Mouse (Mus musculus) cortical plate, adult 2 months (tissue): ENCODE measurements around the gene Foxj3. TPM values are rescaled to one million over a fixed set of nuclear protein-coding genes. Genes with fewer than 3 reads are reported as not detected.

Experiments used
- H3K27ac ChIP-seq: fragments of 200-500 bp; 2 replicates; pipeline ENCODE4 v1.5.1; 2012; ENCODE audit warnings: low read length, control low read depth, inconsistent platforms; ENCODE audit not compliant: insufficient read depth
- H3K4me1 ChIP-seq: fragments of 200-500 bp; 2 replicates; pipeline ENCODE4 v1.6.1; 2011; ENCODE audit warnings: low read length; ENCODE audit not compliant: control insufficient read depth, insufficient read depth
- H3K4me3 ChIP-seq: fragments of 200-500 bp; 2 replicates; pipeline ENCODE4 v1.5.1; 2011; ENCODE audit warnings: mild to moderate bottlenecking, low read length, control low read depth; ENCODE audit not compliant: insufficient read depth
- CTCF ChIP-seq: fragments of 200-500 bp; IDR thresholded peaks from 2 replicates; pipeline ENCODE4 v1.5.1; 2011; ENCODE audit warnings: mild to moderate bottlenecking, control low read depth, low read length; ENCODE audit not compliant: insufficient read depth; ENCODE audit errors: extremely low read depth
- POLR2A ChIP-seq: fragments of 200-500 bp; IDR thresholded peaks from 2 replicates; pipeline ENCODE4 v1.6.1; 2011; ENCODE audit warnings: mild to moderate bottlenecking, low read length, control low read depth; ENCODE audit not compliant: insufficient read depth; ENCODE audit errors: extremely low read depth
- polyA plus RNA-seq: library from polyadenylated mRNA; depleted of rRNA; stranded (reverse); fragments of >200 nt; gene quantifications from 2 replicates; pipeline ENCODE4 v1.2.3, GENCODE M21; 2012

Foxj3 gene
- polyA plus RNA-seq, 1 experiment, result 36.2 TPM

DNA sequence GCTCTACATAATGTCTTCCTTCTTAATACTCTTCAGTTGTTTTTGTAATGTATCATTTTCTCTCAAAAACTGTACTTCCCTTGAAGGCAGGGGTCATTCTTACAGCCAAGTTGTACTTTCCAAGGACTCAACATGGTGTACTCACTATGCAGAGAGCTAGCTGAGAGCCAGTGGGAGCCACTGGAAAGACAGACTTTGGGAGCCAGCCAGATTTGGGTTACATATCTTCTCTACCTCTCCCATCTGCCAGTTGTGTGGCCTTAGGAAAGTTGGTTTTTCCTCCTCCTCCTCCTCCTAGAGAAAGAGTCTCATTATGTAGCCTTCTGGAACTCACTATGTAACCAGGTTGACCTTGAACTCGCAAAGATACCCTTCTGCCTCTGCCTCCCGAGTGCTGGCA is 12.3 kb upstream of the Foxj3 start:
- H3K27ac ChIP-seq, result peak overlapping the region; percentile 77; the same call in 1 of the 2 replicates

DNA sequence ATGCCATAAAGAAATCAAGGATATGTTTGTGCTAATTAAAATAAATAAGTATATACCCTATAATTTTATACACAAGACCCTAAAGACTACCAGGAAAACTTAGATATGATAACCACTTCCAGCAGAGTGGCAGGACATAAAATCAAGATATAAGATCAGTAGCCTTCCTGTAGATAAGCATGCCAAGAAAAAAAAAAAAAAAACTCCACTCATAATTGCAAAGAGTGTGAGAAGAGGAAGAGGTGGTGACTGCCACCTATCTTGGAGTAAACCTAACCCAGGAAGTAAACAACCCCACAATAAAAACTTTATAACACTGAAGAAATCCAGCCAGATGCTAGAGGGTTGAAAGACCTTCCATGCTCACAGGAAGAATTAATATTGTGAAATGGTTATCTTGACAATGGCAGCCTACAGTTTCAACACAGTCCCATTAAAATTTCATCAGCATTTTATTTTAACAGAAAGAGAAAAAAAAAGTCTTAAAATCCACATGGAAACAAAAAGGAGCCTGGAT is 10.4 kb upstream of the Foxj3 start:
- H3K4me3 ChIP-seq, result no peak overlapping the region
- TF ChIP-seq CTCF (no peak), POLR2A (no peak)
- peaks cover 6% of the 10 kb centered on the region for H3K4me1 ChIP-seq
- H3K27ac ChIP-seq, result no peak overlapping the region

More for the DNA sequence above, 12.3 kb upstream of the Foxj3 start:
- no peak overlapping the region for H3K4me3 ChIP-seq
- H3K4me1 ChIP-seq, result peaks cover 6% of the 10 kb centered on the region
- no peak for TF ChIP-seq POLR2A
- TF ChIP-seq CTCF, result no peak

DNA sequence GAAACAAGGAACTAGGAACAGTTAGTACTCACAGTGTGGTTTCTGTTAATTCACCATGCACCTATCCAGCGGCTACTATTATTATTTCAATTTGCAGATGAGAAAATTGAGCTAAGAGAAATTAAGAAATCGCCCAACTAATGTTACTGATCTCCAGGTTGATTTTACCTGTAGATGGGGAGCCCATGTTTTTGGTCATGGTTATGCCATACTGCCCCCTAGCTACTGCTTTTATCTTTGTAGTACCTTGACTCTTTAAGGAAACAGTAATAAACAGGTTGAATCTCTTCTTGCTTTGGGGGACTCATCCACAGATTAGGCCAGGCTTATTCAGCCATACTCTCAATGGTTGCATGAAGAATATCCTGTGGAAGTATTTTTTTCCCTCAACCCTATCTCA is 5.0 kb upstream of the Foxj3 start:
- TF ChIP-seq CTCF, result no peak
- no peak for TF ChIP-seq POLR2A
- Histone ChIP-seq H3K4me1 (no peaks in the 10 kb centered on the region), H3K27ac (no peak overlapping the region), H3K4me3 (no peak overlapping the region)

DNA sequence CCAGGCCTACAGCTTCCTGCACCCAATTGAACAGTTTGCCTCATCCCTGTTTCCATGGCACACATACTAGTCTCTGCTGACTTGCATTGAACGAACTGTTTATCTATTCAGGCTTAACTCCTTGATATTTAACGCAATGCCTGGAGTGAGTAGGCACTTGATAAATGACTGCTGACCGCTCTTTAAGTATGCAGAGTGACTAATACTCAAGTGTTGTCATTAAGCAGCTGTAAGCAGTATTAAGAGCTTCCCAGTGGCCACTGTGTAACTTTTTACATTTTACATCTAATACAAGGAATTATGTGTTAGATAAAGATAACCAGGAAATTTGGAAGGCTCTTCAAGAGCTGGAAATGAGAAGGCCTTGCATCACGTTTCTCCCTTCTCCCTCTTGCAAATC is 1.7 kb upstream of the Foxj3 start:
- TF ChIP-seq CTCF (no peak), POLR2A (no peak)
- H3K4me3 ChIP-seq, result no peak overlapping the region
- H3K4me1 ChIP-seq, result peaks cover 3% of the 10 kb centered on the region; the same call in 1 of the 2 replicates
- no peak overlapping the region for H3K27ac ChIP-seq

DNA sequence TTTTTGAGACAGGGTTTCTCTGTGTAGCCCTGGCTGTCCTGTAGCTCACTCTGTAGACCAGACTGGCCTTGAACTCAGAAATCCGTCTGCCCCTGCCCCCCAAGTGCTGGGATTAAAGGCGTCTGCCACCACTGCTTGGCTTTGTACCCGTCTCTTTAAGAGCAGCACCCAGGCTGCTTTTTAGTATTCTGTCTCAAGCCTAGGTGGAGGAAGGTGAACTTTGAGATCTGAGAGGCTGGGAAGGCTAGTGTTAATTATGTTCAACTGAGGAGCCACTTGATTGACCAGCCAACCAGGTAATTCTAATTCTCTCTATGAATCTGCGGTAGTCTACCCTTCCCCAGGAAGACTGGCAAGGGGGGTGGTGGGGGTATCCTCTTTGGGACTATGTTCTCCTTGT is 632 bp downstream of the Foxj3 start:
- no peak overlapping the region for H3K27ac ChIP-seq
- TF ChIP-seq POLR2A, result no peak
- no peak for TF ChIP-seq CTCF
- no peak overlapping the region for H3K4me3 ChIP-seq
- H3K4me1 ChIP-seq, result peaks cover 3% of the 10 kb centered on the region; the same call in 1 of the 2 replicates

DNA sequence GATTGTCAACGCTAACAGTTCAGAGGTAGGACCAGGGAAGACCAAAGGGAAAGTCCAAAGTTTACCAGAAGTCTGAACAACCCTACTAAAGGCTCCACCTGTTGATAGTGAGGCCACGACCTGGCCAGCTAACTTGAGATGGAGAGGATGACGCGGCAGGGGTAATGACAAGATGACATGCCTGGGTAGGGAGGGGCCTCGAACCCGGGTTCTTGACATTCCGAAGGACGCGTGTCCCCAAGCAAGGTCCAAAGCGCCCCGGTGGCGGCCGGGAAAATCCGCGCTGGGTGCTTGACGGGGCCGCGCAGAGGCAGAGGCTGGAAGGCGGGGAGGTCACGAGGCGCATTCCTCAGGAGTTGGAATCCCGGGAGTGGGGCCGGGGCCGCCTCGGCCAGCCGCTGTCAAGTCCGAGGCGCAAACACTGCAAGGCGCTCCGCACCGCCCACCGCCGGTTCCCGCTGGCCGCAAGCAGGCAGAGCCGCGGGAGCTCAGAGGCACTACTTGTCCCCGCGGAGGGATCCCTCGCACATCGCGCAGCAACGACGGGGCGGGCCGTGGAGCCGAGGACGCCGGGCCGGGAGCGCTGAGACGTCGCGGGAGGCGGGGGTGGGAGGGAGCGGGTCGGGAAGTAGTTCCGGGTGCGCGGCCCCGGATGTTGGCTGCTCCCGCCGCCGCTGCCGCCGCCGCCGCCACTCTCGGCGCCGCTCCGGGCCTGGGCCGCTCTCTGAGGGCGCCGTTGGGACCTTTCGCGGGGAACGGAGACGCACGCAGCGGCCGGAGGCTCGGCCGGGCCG is 2.4 kb downstream of the Foxj3 start, which contains the start of gene Frg2f1:
TSS of gene Frg2f1 (minus strand) at position 499 of the 794 bp plus-strand sequence.
- Histone ChIP-seq H3K4me1 (peaks cover 3% of the 10 kb centered on the region; the same call in 1 of the 2 replicates), H3K27ac (peak within 1 kb of the TSS; percentile 99), H3K4me3 (peak within 1 kb of the TSS; percentile 74)
- TF ChIP-seq POLR2A (no peak), CTCF (no peak)

DNA sequence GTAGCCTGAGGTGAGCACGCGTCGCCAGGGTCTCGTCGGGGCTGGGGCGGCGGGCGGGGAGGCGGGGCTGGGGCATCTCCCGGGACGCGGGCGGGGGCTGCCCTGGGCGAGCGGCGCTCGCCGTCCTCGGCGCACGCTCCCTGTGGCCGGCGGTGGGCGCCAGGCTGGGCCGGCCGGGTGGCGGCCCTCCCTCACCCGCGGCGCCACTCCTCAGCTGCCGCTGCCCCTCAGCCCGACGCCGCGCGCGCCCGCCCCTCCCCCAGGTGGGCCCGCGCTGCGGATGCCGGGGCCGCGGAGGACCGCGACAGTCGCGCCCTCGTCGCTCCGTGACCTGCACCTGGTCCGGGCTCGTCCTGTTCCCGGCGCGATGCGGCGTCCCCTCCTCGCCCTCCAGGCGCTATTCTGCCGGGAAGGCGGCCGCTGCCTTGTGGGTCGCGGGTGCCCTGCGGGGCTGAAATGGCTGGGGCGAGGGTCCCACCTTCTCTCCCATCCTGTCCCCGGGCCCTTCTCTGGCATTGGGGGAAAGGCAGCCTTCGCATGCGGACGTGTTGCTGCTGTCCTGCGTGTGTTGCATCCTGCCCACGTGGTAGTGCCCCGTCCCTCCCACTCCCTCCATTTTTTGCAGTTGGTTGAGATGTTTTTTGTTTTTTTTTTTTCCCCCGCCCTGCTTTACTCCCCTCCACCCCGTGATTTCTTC is 3.2 kb downstream of the Foxj3 start:
- peaks cover 3% of the 10 kb centered on the region; the same call in 1 of the 2 replicates for H3K4me1 ChIP-seq
- TF ChIP-seq CTCF, result no peak
- peak; percentile 29; the same call in 1 of the 2 replicates for TF ChIP-seq POLR2A
- peak overlapping the region; percentile 98 for H3K27ac ChIP-seq
- H3K4me3 ChIP-seq, result peak overlapping the region; percentile 74

DNA sequence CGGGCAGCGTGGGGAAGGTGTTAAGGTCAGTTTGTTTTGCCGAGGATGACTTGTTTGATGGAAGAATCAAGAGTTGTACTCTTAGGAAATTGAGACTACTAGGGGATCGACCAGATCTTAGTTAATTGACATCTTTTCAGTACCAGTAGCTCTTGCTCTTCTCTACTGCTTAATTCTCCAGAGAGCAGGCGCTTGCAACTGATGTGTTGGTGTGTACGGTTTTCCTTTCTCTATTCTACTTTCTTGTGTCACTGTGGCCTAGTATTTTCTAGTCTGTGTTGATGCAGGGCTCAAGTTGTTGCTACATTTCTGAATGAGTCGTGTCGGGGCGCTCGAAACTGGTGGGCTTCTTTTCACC is 3.7 kb downstream of the Foxj3 start:
- TF ChIP-seq POLR2A, result no peak
- no peak for TF ChIP-seq CTCF
- H3K4me3 ChIP-seq, result peak overlapping the region; percentile 74
- H3K27ac ChIP-seq, result peak overlapping the region; percentile 21; the same call in 1 of the 2 replicates
- H3K4me1 ChIP-seq, result peaks cover 3% of the 10 kb centered on the region; the same call in 1 of the 2 replicates

DNA sequence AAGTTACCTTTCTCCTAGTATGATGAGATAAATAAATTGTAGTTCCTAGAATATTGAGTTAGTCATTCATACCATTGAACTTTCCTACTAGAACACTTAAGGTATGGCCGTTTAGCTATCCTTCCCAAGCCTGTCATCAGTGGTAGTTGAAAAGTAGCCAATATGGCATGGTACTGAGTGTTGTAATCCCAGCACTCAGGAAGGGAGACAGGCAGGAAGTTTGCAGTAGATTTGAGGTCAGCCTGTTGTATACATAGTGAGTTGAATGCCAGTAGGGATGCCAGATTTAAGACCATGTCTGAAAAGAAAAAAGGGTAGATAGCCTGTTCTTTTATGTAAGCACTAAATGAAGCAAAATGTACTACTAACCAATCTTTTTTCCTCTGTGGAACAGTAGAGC is 14.1 kb downstream of the Foxj3 start:
- Histone ChIP-seq H3K4me3 (no peak overlapping the region), H3K27ac (no peak overlapping the region), H3K4me1 (peaks cover 3% of the 10 kb centered on the region; the same call in 1 of the 2 replicates)
- TF ChIP-seq POLR2A (no peak), CTCF (no peak)

DNA sequence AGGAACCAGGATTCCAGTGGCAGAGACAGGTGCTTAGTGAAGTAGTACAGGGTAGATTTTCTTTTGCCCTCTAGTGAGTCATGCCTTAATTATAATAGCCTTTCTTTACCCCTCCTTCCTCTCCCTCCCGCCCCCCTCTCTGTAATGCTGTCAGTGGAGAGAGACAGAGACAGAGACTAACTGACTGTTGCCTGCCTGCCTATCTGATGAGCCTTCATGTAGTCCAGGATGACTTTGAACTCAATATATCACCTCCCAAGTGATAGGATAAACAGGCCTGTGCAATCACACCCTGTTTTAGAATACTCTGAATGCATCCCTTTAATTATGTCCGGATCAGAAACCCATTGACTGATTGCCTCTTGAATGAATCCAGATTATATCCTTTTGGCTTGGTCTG is 18.7 kb downstream of the Foxj3 start:
- no peak overlapping the region for H3K27ac ChIP-seq
- TF ChIP-seq CTCF (no peak), POLR2A (no peak)
- H3K4me1 ChIP-seq, result peaks cover 2% of the 10 kb centered on the region; the same call in 1 of the 2 replicates
- H3K4me3 ChIP-seq, result no peak overlapping the region

DNA sequence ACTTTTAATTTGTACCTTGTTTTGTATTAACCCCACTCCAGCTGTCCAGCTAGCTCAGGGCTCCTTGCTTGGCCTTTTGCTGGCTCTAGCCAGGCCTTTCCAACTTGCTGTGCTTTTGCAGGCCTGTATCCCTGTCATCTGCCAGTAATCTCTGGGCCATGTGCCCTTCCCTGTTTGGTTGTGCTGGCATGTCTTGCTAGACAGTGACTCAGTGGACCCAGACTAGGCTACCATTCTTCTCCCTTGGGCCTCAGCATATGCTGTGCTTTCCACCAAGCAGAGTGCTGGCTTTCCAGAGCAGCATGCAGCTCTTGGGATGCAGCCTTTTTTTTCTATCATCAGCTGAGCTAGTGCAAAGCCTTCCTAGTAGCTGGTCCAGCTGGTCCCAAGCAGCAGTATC is 26.3 kb downstream of the Foxj3 start:
- no peak overlapping the region for H3K4me3 ChIP-seq
- TF ChIP-seq CTCF (no peak), POLR2A (no peak)
- no peak overlapping the region for H3K27ac ChIP-seq
- H3K4me1 ChIP-seq, result peaks cover 4% of the 10 kb centered on the region
